Mouse (Mus musculus) left cerebral cortex, adult 9 months (tissue): ENCODE data around the gene Nsun5.

Source experiments
- DNase-seq, 2 experiments: peaks; one replicate each; pipeline ENCODE4 v3.0.0; 2022; ENCODE audit warnings: low spot score in 2 of 2

Gene Nsun5

GRCm38 (mm10) chr5:135373601-135374000 lies 3.8 kb downstream of the Nsun5 start:
- no peak for DNase-seq

GRCm38 (mm10) chr5:135375167-135375566 lies 5.4 kb downstream of the Nsun5 start:
- DNase-seq: peak in 1 of 2 experiments; percentile 21

GRCm38 (mm10) chr5:135376341-135376740 lies 6.6 kb downstream of the Nsun5 start:
- DNase-seq: no peak

- DNase-seq: no peak
Measured at GRCm38 (mm10) chr5:135380681-135381080, 10.9 kb downstream of the Nsun5 start.

GRCm38 (mm10) chr5:135381356-135381925 lies 11.7 kb downstream of the Nsun5 start:
- no peak for DNase-seq

GRCm38 (mm10) chr5:135382746-135383145 lies 13.0 kb downstream of the Nsun5 start:
- no peak for DNase-seq

- DNase-seq: no peak
Measured at GRCm38 (mm10) chr5:135383771-135384170, 14.0 kb downstream of the Nsun5 start.

- peak; percentile 58 to 79 for DNase-seq
Measured at GRCm38 (mm10) chr5:135394004-135394823, 24.5 kb downstream of the Nsun5 start, which contains the start of gene Pom121. Gene Pom121, minus strand, starts transcription at chr5:135394546.

GRCm38 (mm10) chr5:135395826-135396225 lies 26.1 kb downstream of the Nsun5 start:
- peak in 1 of 2 experiments; percentile 36 for DNase-seq

- DNase-seq: no peak
Measured at GRCm38 (mm10) chr5:135399382-135399781, 29.6 kb downstream of the Nsun5 start.

- peak in 1 of 2 experiments; percentile 82 for DNase-seq
Measured at GRCm38 (mm10) chr5:135400244-135400643, 30.5 kb downstream of the Nsun5 start.

GRCm38 (mm10) chr5:135404623-135405022 lies 34.9 kb downstream of the Nsun5 start:
- peak; percentile 35 to 71 for DNase-seq

- no peak for DNase-seq
Measured at GRCm38 (mm10) chr5:135405437-135405836, 35.7 kb downstream of the Nsun5 start.

GRCm38 (mm10) chr5:135408114-135408513 lies 38.4 kb downstream of the Nsun5 start:
- DNase-seq: no peak

GRCm38 (mm10) chr5:135410266-135410665 lies 40.5 kb downstream of the Nsun5 start:
- DNase-seq: no peak
